Mouse (Mus musculus): ENCODE results near the gene Tex38. TPM values are rescaled to one million over a fixed set of nuclear protein-coding genes. Genes with fewer than 3 reads are reported as not detected.

Gene Tex38
- polyA plus RNA-seq, 1 experiment from 2014 or later, result not detected

GRCm38 (mm10) chr4:115754851-115755250, 26.0 kb downstream of the Tex38 start:
- H3K4me2 ChIP-seq (replicated peaks; ENCODE audit: low read depth, low read length), result no peak overlapping the region
- H3K9ac ChIP-seq (ENCODE audit: low read depth, low read length), result no peak overlapping the region
- H3K4me1 ChIP-seq (ENCODE audit: control insufficient read depth, insufficient read depth, low read length), result no peaks in the 10 kb centered on the region
- H3K4me3 ChIP-seq (ENCODE audit: low read length), result no peak overlapping the region
- H3K36me3 ChIP-seq (ENCODE audit: control insufficient read depth, insufficient read depth, low read length), result peaks cover 35% of the 10 kb centered on the region
- no peaks in the 10 kb centered on the region for H3K9me3 ChIP-seq (ENCODE audit: control insufficient read depth, low read length)
- ATAC-seq (ENCODE audit: low FRiP score, low TSS enrichment), result no peak
- no peaks in the 10 kb centered on the region for H3K27me3 ChIP-seq (ENCODE audit: control insufficient read depth, insufficient read depth, low read length)
- 78% methylated on average over 1 of the region's 1 CpGs for WGBS
- no peak overlapping the region for H3K27ac ChIP-seq (ENCODE audit: low read depth, low read length)

GRCm38 (mm10) chr4:115754101-115754500, 26.7 kb downstream of the Tex38 start:
- no peak for ATAC-seq (ENCODE audit: low FRiP score, low TSS enrichment)
- Histone ChIP-seq H3K36me3 (ENCODE audit: control insufficient read depth, insufficient read depth, low read length) (peaks cover 36% of the 10 kb centered on the region), H3K9ac (ENCODE audit: low read depth, low read length) (no peak overlapping the region), H3K27ac (ENCODE audit: low read depth, low read length) (no peak overlapping the region), H3K4me2 (replicated peaks; ENCODE audit: low read depth, low read length) (no peak overlapping the region), H3K4me1 (ENCODE audit: control insufficient read depth, insufficient read depth, low read length) (no peaks in the 10 kb centered on the region), H3K27me3 (ENCODE audit: control insufficient read depth, insufficient read depth, low read length) (no peaks in the 10 kb centered on the region), H3K9me3 (ENCODE audit: control insufficient read depth, low read length) (no peaks in the 10 kb centered on the region), H3K4me3 (ENCODE audit: low read length) (no peak overlapping the region)
- 94% methylated on average over 3 of the region's 3 CpGs for WGBS

GRCm38 (mm10) chr4:115749336-115749735, 31.5 kb downstream of the Tex38 start:
- ATAC-seq (ENCODE audit: low FRiP score, low TSS enrichment), result no peak
- H3K4me2 ChIP-seq (replicated peaks; ENCODE audit: low read depth, low read length), result no peak overlapping the region
- no peaks in the 10 kb centered on the region for H3K4me1 ChIP-seq (ENCODE audit: control insufficient read depth, insufficient read depth, low read length)
- no peak overlapping the region for H3K27ac ChIP-seq (ENCODE audit: low read depth, low read length)
- no peak overlapping the region for H3K9ac ChIP-seq (ENCODE audit: low read depth, low read length)
- peaks cover 51% of the 10 kb centered on the region for H3K36me3 ChIP-seq (ENCODE audit: control insufficient read depth, insufficient read depth, low read length)
- H3K27me3 ChIP-seq (ENCODE audit: control insufficient read depth, insufficient read depth, low read length), result no peaks in the 10 kb centered on the region
- no peaks in the 10 kb centered on the region for H3K9me3 ChIP-seq (ENCODE audit: control insufficient read depth, low read length)
- H3K4me3 ChIP-seq (ENCODE audit: low read length), result no peak overlapping the region
- 83% methylated on average over 1 of the region's 1 CpGs for WGBS

GRCm38 (mm10) chr4:115748181-115748580, 32.6 kb downstream of the Tex38 start:
- no peak for ATAC-seq (ENCODE audit: low FRiP score, low TSS enrichment)
- no peak overlapping the region for H3K4me3 ChIP-seq (ENCODE audit: low read length)
- no peak overlapping the region for H3K27ac ChIP-seq (ENCODE audit: low read depth, low read length)
- peaks cover 42% of the 10 kb centered on the region; the same call in 1 of the 2 replicates for H3K36me3 ChIP-seq (ENCODE audit: control insufficient read depth, insufficient read depth, low read length)
- no peaks in the 10 kb centered on the region for H3K4me1 ChIP-seq (ENCODE audit: control insufficient read depth, insufficient read depth, low read length)
- H3K9ac ChIP-seq (ENCODE audit: low read depth, low read length), result no peak overlapping the region
- no peaks in the 10 kb centered on the region for H3K27me3 ChIP-seq (ENCODE audit: control insufficient read depth, insufficient read depth, low read length)
- H3K4me2 ChIP-seq (replicated peaks; ENCODE audit: low read depth, low read length), result no peak overlapping the region
- 15% methylated on average over 1 of the region's 1 CpGs for WGBS
- H3K9me3 ChIP-seq (ENCODE audit: control insufficient read depth, low read length), result no peaks in the 10 kb centered on the region

GRCm38 (mm10) chr4:115743096-115743495, 37.7 kb downstream of the Tex38 start:
- no peaks in the 10 kb centered on the region for H3K27me3 ChIP-seq (ENCODE audit: control insufficient read depth, insufficient read depth, low read length)
- no peak overlapping the region for H3K4me2 ChIP-seq (replicated peaks; ENCODE audit: low read depth, low read length)
- peaks cover 19% of the 10 kb centered on the region for H3K4me1 ChIP-seq (ENCODE audit: control insufficient read depth, insufficient read depth, low read length)
- 88% methylated on average over 4 of the region's 4 CpGs for WGBS
- no peak overlapping the region for H3K27ac ChIP-seq (ENCODE audit: low read depth, low read length)
- ATAC-seq (ENCODE audit: low FRiP score, low TSS enrichment), result no peak
- H3K9ac ChIP-seq (ENCODE audit: low read depth, low read length), result no peak overlapping the region
- no peak overlapping the region for H3K4me3 ChIP-seq (ENCODE audit: low read length)
- H3K9me3 ChIP-seq (ENCODE audit: control insufficient read depth, low read length), result no peaks in the 10 kb centered on the region
- H3K36me3 ChIP-seq (ENCODE audit: control insufficient read depth, insufficient read depth, low read length), result peaks cover 41% of the 10 kb centered on the region

GRCm38 (mm10) chr4:115742658-115743057, 38.2 kb downstream of the Tex38 start:
- ATAC-seq (ENCODE audit: low FRiP score, low TSS enrichment), result no peak
- H3K4me3 ChIP-seq (ENCODE audit: low read length), result no peak overlapping the region
- H3K27ac ChIP-seq (ENCODE audit: low read depth, low read length), result no peak overlapping the region
- peaks cover 20% of the 10 kb centered on the region for H3K4me1 ChIP-seq (ENCODE audit: control insufficient read depth, insufficient read depth, low read length)
- H3K36me3 ChIP-seq (ENCODE audit: control insufficient read depth, insufficient read depth, low read length), result peaks cover 36% of the 10 kb centered on the region
- H3K4me2 ChIP-seq (replicated peaks; ENCODE audit: low read depth, low read length), result no peak overlapping the region
- H3K9ac ChIP-seq (ENCODE audit: low read depth, low read length), result no peak overlapping the region
- H3K27me3 ChIP-seq (ENCODE audit: control insufficient read depth, insufficient read depth, low read length), result no peaks in the 10 kb centered on the region
- H3K9me3 ChIP-seq (ENCODE audit: control insufficient read depth, low read length), result no peaks in the 10 kb centered on the region

- peak overlapping the region; percentile 68 for H3K4me2 ChIP-seq (replicated peaks; ENCODE audit: low read depth, low read length)
- no peak for ATAC-seq (ENCODE audit: low FRiP score, low TSS enrichment)
- H3K36me3 ChIP-seq (ENCODE audit: control insufficient read depth, insufficient read depth, low read length), result peaks cover 20% of the 10 kb centered on the region
- peak overlapping the region; percentile 87 for H3K9ac ChIP-seq (ENCODE audit: low read depth, low read length)
- H3K27me3 ChIP-seq (ENCODE audit: control insufficient read depth, insufficient read depth, low read length), result no peaks in the 10 kb centered on the region
- peak overlapping the region; percentile 83 for H3K4me3 ChIP-seq (ENCODE audit: low read length)
- WGBS, result 39% methylated on average over 13 of the region's 13 CpGs
- H3K27ac ChIP-seq (ENCODE audit: low read depth, low read length), result no peak overlapping the region
- H3K9me3 ChIP-seq (ENCODE audit: control insufficient read depth, low read length), result no peaks in the 10 kb centered on the region
- peaks cover 20% of the 10 kb centered on the region for H3K4me1 ChIP-seq (ENCODE audit: control insufficient read depth, insufficient read depth, low read length)
These were observed 42.3 kb downstream of the Tex38 start for GRCm38 (mm10) chr4:115738481-115738985.

- Histone ChIP-seq H3K4me2 (replicated peaks; ENCODE audit: low read depth, low read length) (peak within 1 kb of the TSS; percentile 68), H3K9ac (ENCODE audit: low read depth, low read length) (peak within 1 kb of the TSS; percentile 87)
- under 1% methylated on average over 42 of the region's 45 CpGs for WGBS
These were observed 43.2 kb downstream of the Tex38 start, which contains the start of gene Efcab14 for GRCm38 (mm10) chr4:115737551-115738041. TSS of gene Efcab14 (plus strand) at chr4:115737744.

GRCm38 (mm10) chr4:115734867-115735266, 46.0 kb downstream of the Tex38 start:
- Histone ChIP-seq H3K9me3 (ENCODE audit: control insufficient read depth, low read length) (no peaks in the 10 kb centered on the region), H3K9ac (ENCODE audit: low read depth, low read length) (no peak overlapping the region), H3K27ac (ENCODE audit: low read depth, low read length) (no peak overlapping the region), H3K4me3 (ENCODE audit: low read length) (no peak overlapping the region), H3K27me3 (ENCODE audit: control insufficient read depth, insufficient read depth, low read length) (no peaks in the 10 kb centered on the region), H3K4me1 (ENCODE audit: control insufficient read depth, insufficient read depth, low read length) (peaks cover 18% of the 10 kb centered on the region), H3K36me3 (ENCODE audit: control insufficient read depth, insufficient read depth, low read length) (no peaks in the 10 kb centered on the region), H3K4me2 (replicated peaks; ENCODE audit: low read depth, low read length) (no peak overlapping the region)
- no peak for ATAC-seq (ENCODE audit: low FRiP score, low TSS enrichment)
- 69% methylated on average over 4 of the region's 4 CpGs for WGBS

More at GRCm38 (mm10) chr4:115737551-115738041, 43.2 kb downstream of the Tex38 start, which contains the start of gene Efcab14:
- Histone ChIP-seq H3K4me3 (ENCODE audit: low read length) (peak within 1 kb of the TSS; percentile 83), H3K27me3 (ENCODE audit: control insufficient read depth, insufficient read depth, low read length) (no peaks in the 10 kb centered on the region), H3K9me3 (ENCODE audit: control insufficient read depth, low read length) (no peaks in the 10 kb centered on the region), H3K36me3 (ENCODE audit: control insufficient read depth, insufficient read depth, low read length) (peaks cover 17% of the 10 kb centered on the region), H3K4me1 (ENCODE audit: control insufficient read depth, insufficient read depth, low read length) (peaks cover 20% of the 10 kb centered on the region), H3K27ac (ENCODE audit: low read depth, low read length) (peak within 1 kb of the TSS; percentile 77; the same call in 1 of the 2 replicates)
- peak; percentile 100 for ATAC-seq (ENCODE audit: low FRiP score, low TSS enrichment)

All from kidney, embryonic 14.5 days (tissue).